Mouse (Mus musculus) brain, embryonic 14.5 days (tissue): ENCODE results near the gene Ppp1r32.

Source experiments
- CTCF ChIP-seq: fragments of 200-500 bp; IDR thresholded peaks from 2 replicates; pipeline ENCODE4 v1.5.1; 2012; ENCODE audit warnings: inconsistent platforms, mild to moderate bottlenecking, moderate library complexity, borderline replicate concordance; ENCODE audit not compliant: insufficient read depth, insufficient read length; ENCODE audit errors: extremely low read depth
- POLR2A ChIP-seq: fragments of 200-500 bp; IDR thresholded peaks from 2 replicates; pipeline ENCODE4 v1.6.1; 2012; ENCODE audit warnings: mild to moderate bottlenecking, inconsistent platforms, borderline replicate concordance; ENCODE audit not compliant: poor library complexity, insufficient read depth, insufficient read length, severe bottlenecking; ENCODE audit errors: extremely low read depth

- TF ChIP-seq POLR2A (no peak), CTCF (no peak)
Measured at GRCm38 (mm10) chr19:10427431-10427830, 55.3 kb downstream of the Ppp1r32 start.
